Mouse (Mus musculus): ENCODE measurements around the gene Orc5. TPM values are rescaled to one million over a fixed set of nuclear protein-coding genes. Genes with fewer than 3 reads are reported as not detected.
A peak's percentile ranks its signal among the peaks of the same experiment; 100 is the strongest.
"Not testable (repeated sequence)": the region's sequence is repeated elsewhere in the genome, so short reads cannot be mapped to it uniquely, and the experiment has no call there.

Gene Orc5
- polyA plus RNA-seq, 1 experiment from 2014 or later: 49.4 TPM

DNA sequence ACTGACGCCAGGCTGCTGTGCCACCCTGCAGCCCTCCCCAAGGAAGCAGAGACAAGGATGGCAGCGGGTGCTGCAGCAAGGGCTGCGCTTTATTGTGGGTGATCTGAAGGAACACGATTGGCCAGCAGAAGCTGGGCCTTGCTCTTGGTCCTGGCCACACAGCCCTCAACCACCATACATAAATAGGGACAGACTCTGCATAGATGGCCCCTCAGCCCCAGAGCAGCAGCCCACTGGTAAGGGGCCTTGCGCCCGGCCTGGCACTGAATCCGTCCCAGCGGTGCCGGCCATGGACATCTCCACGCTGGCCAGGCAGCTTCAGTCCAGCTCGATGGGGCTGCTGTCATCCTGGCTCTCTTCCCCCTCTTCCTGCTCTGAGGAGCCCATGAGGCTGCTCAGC is 77.8 kb downstream of the Orc5 start:
- not testable (repeated sequence) for DNase-seq (ENCODE audit: low spot score, missing footprints); H3K27ac ChIP-seq (ENCODE audit: low read depth, low read length); H3K4me3 ChIP-seq (ENCODE audit: low read depth, low read length); H3K4me2 ChIP-seq; H3K9ac ChIP-seq (ENCODE audit: low read length); H3K4me1 ChIP-seq (ENCODE audit: control insufficient read depth, insufficient read depth, low read length); H3K36me3 ChIP-seq (ENCODE audit: control insufficient read depth, insufficient read depth, low read length); ATAC-seq (ENCODE audit: low FRiP score); H3K9me3 ChIP-seq (ENCODE audit: control insufficient read depth, low read length); H3K27me3 ChIP-seq (ENCODE audit: control insufficient read depth, insufficient read depth, low read length)
- 96% methylated on average over 7 of the region's 11 CpGs for WGBS

DNA sequence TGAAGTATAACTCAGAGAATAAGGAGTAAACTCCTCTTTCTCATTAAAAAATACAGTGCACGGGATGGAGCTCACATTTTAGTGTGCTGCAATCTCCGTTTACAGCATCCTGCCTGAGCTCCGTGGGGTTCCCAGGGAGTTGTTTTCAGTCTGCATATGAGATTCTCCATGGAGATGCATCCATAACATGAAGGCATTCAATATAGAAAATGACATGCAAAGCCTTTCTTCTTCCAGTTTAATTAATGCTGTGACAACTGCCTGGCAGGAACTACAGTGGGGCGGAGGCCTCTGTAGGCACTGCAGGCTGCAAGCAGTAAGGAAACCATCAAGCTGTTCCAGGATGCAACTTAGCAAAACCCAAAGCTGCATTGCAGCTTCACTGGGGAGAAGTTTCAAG is 79.0 kb downstream of the Orc5 start:
- no peaks in the 10 kb centered on the region for H3K4me1 ChIP-seq (ENCODE audit: control insufficient read depth, insufficient read depth, low read length)
- WGBS: 64% methylated on average over 4 of the region's 4 CpGs
- no peak overlapping the region for H3K4me2 ChIP-seq
- no peak overlapping the region for H3K27ac ChIP-seq (ENCODE audit: low read depth, low read length)
- no peaks in the 10 kb centered on the region for H3K27me3 ChIP-seq (ENCODE audit: control insufficient read depth, insufficient read depth, low read length)
- no peaks in the 10 kb centered on the region for H3K9me3 ChIP-seq (ENCODE audit: control insufficient read depth, low read length)
- no peak overlapping the region for H3K9ac ChIP-seq (ENCODE audit: low read length)
- H3K36me3 ChIP-seq (ENCODE audit: control insufficient read depth, insufficient read depth, low read length): no peaks in the 10 kb centered on the region
- no peak for ATAC-seq (ENCODE audit: low FRiP score)
- H3K4me3 ChIP-seq (ENCODE audit: low read depth, low read length): no peak overlapping the region
- DNase-seq (ENCODE audit: low spot score, missing footprints): no peak

DNA sequence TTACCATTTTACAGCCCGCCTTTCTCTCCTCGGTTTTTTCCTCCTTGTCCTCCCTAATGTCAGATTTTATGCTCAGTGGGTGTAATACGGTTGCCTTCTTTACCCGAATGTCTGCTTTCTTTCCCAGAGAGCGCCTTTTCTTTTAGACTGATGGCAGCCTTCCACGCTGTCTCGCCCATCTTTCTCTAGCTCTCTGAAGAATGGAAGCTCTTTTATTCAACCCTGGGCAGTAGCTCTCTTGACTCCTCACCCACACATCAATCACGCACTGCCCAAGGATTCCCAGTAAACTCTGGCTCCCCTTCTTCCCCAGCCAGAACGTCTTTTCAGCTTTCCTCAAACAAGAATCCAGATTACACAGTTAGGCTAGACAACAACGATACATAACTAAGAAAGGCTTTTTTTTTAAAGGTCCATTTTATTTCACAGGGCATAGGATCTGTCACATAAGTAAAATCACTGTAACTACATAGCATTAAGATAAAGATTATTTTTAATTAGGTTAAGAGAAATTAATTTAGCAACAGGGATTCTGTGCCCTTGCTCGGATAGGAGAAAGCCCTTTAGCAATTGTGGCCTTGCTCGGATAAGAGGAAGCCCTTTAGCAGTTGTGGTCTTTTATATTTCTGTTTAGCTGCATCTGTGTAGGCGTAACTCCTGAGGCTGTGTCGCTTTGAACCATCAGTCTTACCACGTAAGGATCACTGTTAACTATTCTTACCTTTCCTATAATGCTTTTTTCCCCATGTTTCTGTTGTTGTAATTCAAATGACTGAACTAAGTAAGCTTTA is 97.2 kb downstream of the Orc5 start:
- Histone ChIP-seq H3K36me3 (ENCODE audit: control insufficient read depth, insufficient read depth, low read length) (no peaks in the 10 kb centered on the region), H3K4me3 (ENCODE audit: low read depth, low read length) (no peak overlapping the region), H3K4me1 (ENCODE audit: control insufficient read depth, insufficient read depth, low read length) (no peaks in the 10 kb centered on the region), H3K27ac (ENCODE audit: low read depth, low read length) (no peak overlapping the region), H3K9ac (ENCODE audit: low read length) (no peak overlapping the region), H3K27me3 (ENCODE audit: control insufficient read depth, insufficient read depth, low read length) (no peaks in the 10 kb centered on the region), H3K4me2 (peak overlapping the region; percentile 17; the same call in 1 of the 2 replicates), H3K9me3 (ENCODE audit: control insufficient read depth, low read length) (no peaks in the 10 kb centered on the region)
- DNase-seq (ENCODE audit: low spot score, missing footprints) (no peak), ATAC-seq (ENCODE audit: low FRiP score) (peak; percentile 76)
- 56% methylated on average over 15 of the region's 15 CpGs for WGBS

DNA sequence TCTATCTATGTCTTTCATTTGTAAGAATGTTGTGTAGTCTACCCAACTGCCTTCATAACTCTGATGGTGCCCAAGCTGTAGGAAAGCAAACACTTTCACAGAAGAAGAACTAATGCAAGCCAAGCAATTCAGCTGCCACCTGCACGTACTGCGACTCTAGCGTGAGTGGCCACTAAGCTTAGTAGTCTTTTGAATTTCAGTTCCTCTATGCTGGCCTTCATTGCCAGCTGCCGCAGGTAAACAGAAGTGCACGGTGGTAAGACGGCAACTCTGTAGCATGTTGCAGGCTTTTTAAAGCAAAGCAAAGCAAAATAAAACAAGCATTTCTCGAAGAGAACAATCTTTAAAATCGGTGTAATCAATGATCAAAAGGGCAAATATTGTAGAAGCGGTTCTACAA is 97.8 kb downstream of the Orc5 start:
- Histone ChIP-seq H3K4me1 (ENCODE audit: control insufficient read depth, insufficient read depth, low read length) (no peaks in the 10 kb centered on the region), H3K27me3 (ENCODE audit: control insufficient read depth, insufficient read depth, low read length) (no peaks in the 10 kb centered on the region), H3K9me3 (ENCODE audit: control insufficient read depth, low read length) (no peaks in the 10 kb centered on the region), H3K9ac (ENCODE audit: low read length) (no peak overlapping the region), H3K4me3 (ENCODE audit: low read depth, low read length) (no peak overlapping the region), H3K36me3 (ENCODE audit: control insufficient read depth, insufficient read depth, low read length) (no peaks in the 10 kb centered on the region), H3K4me2 (peak overlapping the region; percentile 17; the same call in 1 of the 2 replicates), H3K27ac (ENCODE audit: low read depth, low read length) (no peak overlapping the region)
- 65% methylated on average over 9 of the region's 9 CpGs for WGBS
- no peak for ATAC-seq (ENCODE audit: low FRiP score)
- no peak for DNase-seq (ENCODE audit: low spot score, missing footprints)

DNA sequence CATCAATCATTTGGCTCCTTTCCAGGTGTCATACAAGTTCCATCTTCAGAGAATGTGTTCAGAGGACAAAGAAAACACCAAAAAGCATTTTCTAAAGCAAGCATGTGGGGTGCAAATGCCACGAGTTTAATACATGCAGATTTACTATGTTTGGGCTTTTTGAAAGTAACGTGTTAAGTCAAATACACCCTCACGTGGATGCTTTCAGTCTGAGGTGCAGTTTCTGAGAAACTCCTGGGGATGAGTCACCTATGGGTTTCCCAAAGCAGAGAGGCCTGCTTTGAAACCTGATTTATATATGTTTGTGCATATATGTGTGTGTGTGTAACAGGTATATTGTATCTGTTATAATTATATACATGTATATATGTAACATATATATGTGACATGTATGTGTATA is 98.5 kb downstream of the Orc5 start:
- 87% methylated on average over 3 of the region's 3 CpGs for WGBS
- Histone ChIP-seq H3K36me3 (ENCODE audit: control insufficient read depth, insufficient read depth, low read length) (no peaks in the 10 kb centered on the region), H3K27ac (ENCODE audit: low read depth, low read length) (no peak overlapping the region), H3K4me2 (no peak overlapping the region), H3K27me3 (ENCODE audit: control insufficient read depth, insufficient read depth, low read length) (no peaks in the 10 kb centered on the region), H3K4me3 (ENCODE audit: low read depth, low read length) (no peak overlapping the region), H3K4me1 (ENCODE audit: control insufficient read depth, insufficient read depth, low read length) (no peaks in the 10 kb centered on the region), H3K9me3 (ENCODE audit: control insufficient read depth, low read length) (no peaks in the 10 kb centered on the region), H3K9ac (ENCODE audit: low read length) (no peak overlapping the region)
- ATAC-seq (ENCODE audit: low FRiP score) (no peak), DNase-seq (ENCODE audit: low spot score, missing footprints) (no peak)

DNA sequence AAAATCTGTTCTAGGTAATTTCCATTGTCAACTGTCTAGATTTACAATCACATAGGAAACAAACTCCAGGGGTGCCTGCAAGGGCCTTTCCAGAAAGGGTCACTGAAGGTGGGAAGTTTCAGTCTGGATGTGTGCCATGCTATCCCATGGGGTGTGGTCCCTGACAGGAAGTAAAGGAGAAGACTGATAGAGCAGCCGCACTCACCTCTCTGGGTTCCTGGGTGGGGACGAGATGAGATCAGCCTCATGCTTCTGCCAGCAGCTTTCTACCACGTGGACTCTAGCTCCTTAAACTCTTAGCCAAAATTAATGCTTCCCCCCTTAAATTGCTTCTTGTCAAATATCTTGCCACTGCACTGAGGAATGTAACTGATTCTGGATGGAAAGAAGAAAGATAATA is 100.7 kb downstream of the Orc5 start:
- Histone ChIP-seq H3K4me1 (ENCODE audit: control insufficient read depth, insufficient read depth, low read length) (no peaks in the 10 kb centered on the region), H3K27ac (ENCODE audit: low read depth, low read length) (no peak overlapping the region), H3K27me3 (ENCODE audit: control insufficient read depth, insufficient read depth, low read length) (no peaks in the 10 kb centered on the region), H3K4me2 (no peak overlapping the region), H3K36me3 (ENCODE audit: control insufficient read depth, insufficient read depth, low read length) (no peaks in the 10 kb centered on the region), H3K9ac (ENCODE audit: low read length) (no peak overlapping the region), H3K4me3 (ENCODE audit: low read depth, low read length) (no peak overlapping the region), H3K9me3 (ENCODE audit: control insufficient read depth, low read length) (no peaks in the 10 kb centered on the region)
- ATAC-seq (ENCODE audit: low FRiP score) (no peak), DNase-seq (ENCODE audit: low spot score, missing footprints) (no peak)
- 90% methylated on average over 3 of the region's 3 CpGs for WGBS

Other genes starting within 250 kb of the Orc5 start
- gene Reln, start 205.7 kb downstream of the Orc5 start, polyA plus RNA-seq (2014; fragmentation: Nextera tagmentation; extraction: Ambion mirVana): 9.8 and 10.1 TPM in 2 replicates
- 1.2 and 1.3 TPM in 2 replicates for gene Lhfpl3, start 195.6 kb upstream of the Orc5 start, polyA plus RNA-seq (2014; fragmentation: Nextera tagmentation; extraction: Ambion mirVana)

Data from midbrain, embryonic 11.5 days (tissue).